Mouse (Mus musculus): ENCODE data around the gene Shtn1.

Gene Shtn1

DNA sequence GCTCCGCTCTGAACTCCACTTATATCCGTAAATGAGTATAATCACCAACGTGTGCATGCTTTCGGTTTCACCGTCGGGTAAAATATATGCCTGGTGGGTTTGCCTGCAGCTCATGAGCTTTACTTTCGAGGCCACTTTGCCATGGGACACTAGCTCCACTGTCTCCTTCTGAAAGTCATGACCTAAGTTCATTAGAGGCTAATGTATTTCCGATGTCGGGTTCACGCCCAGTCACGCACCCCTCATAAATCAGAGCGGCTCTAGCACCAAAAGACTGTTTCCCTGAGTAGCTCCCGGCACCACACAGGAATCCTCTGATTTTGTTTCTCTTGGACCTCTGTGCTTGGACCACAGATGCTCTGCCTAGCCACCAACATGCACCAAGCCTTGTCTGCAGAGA lies 105.1 kb downstream of the Shtn1 start:
- no peak for DNase-seq (ENCODE audit: low read depth, low spot score)

DNA sequence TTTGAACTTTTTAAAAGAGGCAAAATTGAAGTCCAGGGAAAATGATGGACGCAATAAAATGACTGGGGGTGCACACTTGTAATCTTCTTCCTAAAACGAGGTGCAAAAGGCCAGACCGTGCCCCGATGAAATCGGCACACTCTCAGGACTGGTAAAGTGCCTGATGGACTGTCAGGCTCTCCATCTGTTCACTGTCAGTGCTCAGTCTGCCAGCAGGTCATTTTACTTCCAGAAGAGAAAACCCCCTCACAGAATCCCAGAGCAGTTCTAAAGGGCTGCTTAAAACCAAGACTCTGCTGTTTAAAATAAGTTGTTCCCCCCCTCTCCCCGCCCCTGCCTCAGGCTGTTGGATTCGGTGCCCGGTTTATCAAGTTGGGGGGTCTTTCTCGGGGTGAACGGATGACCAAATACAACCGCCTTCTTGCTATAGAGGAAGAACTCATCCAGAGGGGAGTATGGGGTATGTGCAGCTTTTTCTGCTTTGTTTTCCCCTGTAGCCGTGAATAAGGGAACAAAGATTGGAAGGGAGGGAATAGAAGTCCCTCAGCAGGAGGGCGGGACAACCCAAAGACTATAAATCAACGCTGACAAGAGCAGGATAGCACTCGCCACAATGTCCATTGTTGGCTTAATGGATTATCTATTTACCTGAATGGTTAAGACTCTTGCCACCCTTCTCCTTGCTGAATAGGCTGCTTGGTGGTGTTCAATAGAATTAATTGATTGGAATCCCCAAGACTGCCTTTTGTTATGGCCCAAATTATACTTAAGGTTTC lies 107.0 kb downstream of the Shtn1 start:
- DNase-seq (ENCODE audit: low read depth, low spot score) = no peak

GRCm38 (mm10) chr19:58963011-58963410 lies 112.9 kb downstream of the Shtn1 start:
- no peak for DNase-seq (ENCODE audit: low read depth, low spot score)

DNA sequence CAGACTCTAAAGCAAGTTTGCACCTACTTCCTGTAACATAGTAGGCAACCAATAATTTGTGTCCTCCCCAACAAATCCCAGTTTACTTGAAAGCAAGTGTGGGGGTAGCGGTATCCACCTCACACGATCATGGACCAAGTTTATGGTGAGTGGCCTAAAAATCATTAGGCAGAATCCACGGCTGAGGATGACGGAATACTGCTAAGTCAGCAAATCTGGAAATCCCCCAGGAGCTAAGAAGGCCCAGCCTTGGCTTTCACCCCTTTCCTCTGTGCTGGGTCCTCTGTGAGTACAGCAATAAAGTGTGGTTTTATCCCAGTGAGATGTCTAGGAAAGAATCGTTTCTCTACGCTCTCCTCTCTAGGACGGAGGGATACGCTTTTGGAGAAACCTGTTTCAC lies 121.1 kb downstream of the Shtn1 start:
- no peak for DNase-seq (ENCODE audit: low read depth, low spot score)

DNA sequence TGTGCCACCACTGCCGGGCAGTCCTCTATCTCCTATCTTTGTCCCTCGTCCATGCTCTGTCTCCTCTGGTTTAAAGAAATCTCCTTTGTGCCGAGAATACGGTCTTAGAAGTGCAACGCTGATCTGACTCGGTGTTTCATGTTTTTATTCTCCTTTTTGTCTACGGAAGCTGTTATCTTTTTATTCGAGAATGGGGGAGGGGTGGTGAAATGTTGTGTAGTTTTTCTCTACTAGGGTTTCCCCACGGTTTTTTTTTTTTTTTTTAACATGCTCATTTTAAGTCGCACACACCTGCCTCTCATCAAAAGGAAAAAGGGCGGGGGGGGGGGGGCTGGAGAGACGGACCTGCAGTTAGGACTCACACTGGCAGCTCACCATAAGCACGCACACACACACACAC lies 123.7 kb downstream of the Shtn1 start:
- DNase-seq (ENCODE audit: low read depth, low spot score) = no peak

GRCm38 (mm10) chr19:58951521-58951920 lies 124.4 kb downstream of the Shtn1 start:
- DNase-seq (ENCODE audit: low read depth, low spot score) = no peak

- no peak for DNase-seq (ENCODE audit: low read depth, low spot score)
Measured at GRCm38 (mm10) chr19:58945959-58946358, 129.9 kb downstream of the Shtn1 start.

- DNase-seq (ENCODE audit: low read depth, low spot score) = peak; percentile 85
Measured at GRCm38 (mm10) chr19:58942841-58943828, 132.8 kb downstream of the Shtn1 start, which contains the start of the genes Eno4 and Hspa12a. Eno4 (plus strand) TSS chr19:58943425. Hspa12a (minus strand) TSS chr19:58943654.

- DNase-seq (ENCODE audit: low read depth, low spot score) = no peak
Measured at GRCm38 (mm10) chr19:58933062-58933461, 142.8 kb downstream of the Shtn1 start.

DNA sequence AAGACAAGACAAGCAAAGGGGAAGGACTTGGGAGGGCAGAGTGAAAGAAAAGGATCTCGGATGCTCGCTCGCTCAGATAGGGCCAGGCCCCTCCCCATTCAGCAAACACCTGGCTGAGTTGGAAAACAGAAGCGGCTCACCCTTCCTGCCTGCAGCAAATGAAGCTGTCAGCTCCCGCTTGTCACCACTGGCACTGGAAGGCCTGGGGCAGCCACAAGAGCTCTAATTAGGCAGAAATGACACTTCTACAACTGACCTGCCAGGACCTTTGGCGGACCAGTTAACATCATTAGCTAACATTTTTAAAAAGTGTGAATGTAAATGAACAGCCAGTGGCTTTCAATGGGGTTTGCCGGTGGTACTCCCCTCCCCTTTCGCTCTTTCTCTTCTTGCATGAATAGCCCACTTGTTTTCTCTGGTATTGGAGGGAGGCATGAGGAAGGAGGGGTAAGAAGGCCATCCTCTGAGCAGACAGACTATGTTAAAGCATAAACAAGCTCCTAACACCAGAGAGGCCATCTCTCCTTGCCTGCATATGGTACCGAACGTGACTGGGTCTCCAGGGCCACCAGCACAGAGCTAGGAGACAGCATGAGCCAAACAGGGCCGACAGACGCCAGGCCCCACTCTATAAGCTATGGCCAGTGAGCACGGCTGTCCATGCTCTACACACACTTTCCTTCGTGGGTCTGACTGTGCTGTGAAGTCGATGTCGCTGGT lies 144.7 kb downstream of the Shtn1 start:
- DNase-seq (ENCODE audit: low read depth, low spot score) = no peak

All from retina, adult 2 months (tissue).